Mouse (Mus musculus) liver, adult 2 months (tissue): ENCODE results near the gene Ola1.

Experiments used
- CTCF ChIP-seq: fragments of 200-500 bp; IDR thresholded peaks from 2 replicates; pipeline ENCODE4 v1.5.1; 2011; ENCODE audit warnings: low read depth, low read length, control low read depth
- POLR2A ChIP-seq: fragments of 200-500 bp; IDR thresholded peaks from 2 replicates; pipeline ENCODE4 v1.6.1; 2011; ENCODE audit warnings: low read length, control low read depth; ENCODE audit not compliant: insufficient read depth; ENCODE audit errors: extremely low read depth

DNA sequence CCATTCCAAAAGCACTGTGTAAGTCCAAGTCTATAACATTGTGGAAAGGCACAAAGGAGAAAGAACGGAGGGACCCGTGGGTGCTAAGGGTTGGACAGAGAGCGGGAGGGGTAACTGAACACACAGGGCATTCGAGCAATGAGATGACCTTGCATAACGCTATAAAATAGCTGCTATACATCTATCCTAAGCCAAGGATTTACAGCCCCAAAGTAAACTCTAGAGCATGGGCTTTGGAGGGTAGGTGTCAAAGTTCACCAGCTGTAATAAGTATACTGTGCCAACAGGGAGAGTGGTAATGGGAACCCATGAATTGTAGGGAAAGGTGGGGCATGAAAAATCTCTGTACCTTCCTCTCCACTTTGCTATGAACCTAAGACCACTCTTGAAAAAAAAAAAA, at the start of gene Ola1:
- TF ChIP-seq POLR2A (no peak), CTCF (no peak)
